ENCODE assay signal across 8 mouse cellular contexts in the genomic region with DNA sequence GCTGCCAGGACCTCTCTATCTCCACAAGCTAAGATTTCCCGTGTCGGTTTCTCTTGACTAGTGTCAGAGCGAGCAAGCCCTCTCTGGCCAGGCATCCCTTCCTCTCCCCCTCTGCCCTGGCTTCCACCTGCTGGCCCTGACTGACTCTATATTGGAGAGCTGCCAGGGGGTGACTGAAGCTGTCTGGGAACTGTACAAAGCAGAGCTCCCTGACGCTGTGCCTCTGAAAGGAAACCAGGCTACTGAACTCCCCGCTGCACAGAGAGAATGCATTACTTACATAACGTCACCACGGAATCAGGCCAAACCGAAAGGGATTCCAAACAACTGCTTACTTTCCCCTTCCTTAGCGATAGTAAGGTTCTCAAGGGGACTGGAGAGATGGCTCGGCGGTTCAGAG.
DNase-seq lines count a peak whose midpoint lies in the region; ATAC-seq lines count a peak whose summit lies in the region.

No protein-coding gene starts in this region.

- H3K36me3 ChIP-seq in forebrain, embryonic 12.5 days (replicated peaks) = peaks cover 6% of the 10 kb centered on the region
- no peaks in the 10 kb centered on the region for H3K36me3 ChIP-seq in heart, embryonic 16.5 days (ENCODE audit: control insufficient read depth, insufficient read depth)
- H3K36me3 ChIP-seq in kidney, embryonic 14.5 days (ENCODE audit: control insufficient read depth, insufficient read depth, low read length) = no peaks in the 10 kb centered on the region

- peak; percentile 77 for ATAC-seq in forebrain, embryonic 12.5 days (ENCODE audit: low FRiP score)
- ATAC-seq in heart, embryonic 16.5 days (replicated peaks; ENCODE audit: extremely low read depth, insufficient read depth, low FRiP score) = peak; percentile 87
- ATAC-seq in kidney, embryonic 14.5 days (ENCODE audit: low FRiP score, low TSS enrichment) = peak; percentile 61; the same call in 1 of the 2 replicates
- no peak for ATAC-seq in erythroblast, adult 5-6 weeks (replicated peaks; ENCODE audit: low FRiP score, poor library complexity, severe bottlenecking)

- H3K27ac ChIP-seq in forebrain, embryonic 12.5 days = peak overlapping the region; percentile 65
- peak overlapping the region; percentile 90 for H3K27ac ChIP-seq in heart, embryonic 16.5 days (ENCODE audit: low read length)
- H3K27ac ChIP-seq in kidney, embryonic 14.5 days (ENCODE audit: low read depth, low read length) = no peak overlapping the region

- DNase-seq in CD4-positive, CD25-positive, alpha-beta regulatory T cell, adult 2 months (ENCODE audit: low read depth, low spot score) = peak; percentile 34
- peak; percentile 54 for DNase-seq in adrenal gland, postnatal 10 days
- DNase-seq in lung, postnatal 10 days = peak; percentile 49
- DNase-seq in right cerebral cortex, postnatal 4 days = peak; percentile 36

- H3K4me2 ChIP-seq in forebrain, embryonic 12.5 days = no peak overlapping the region
- H3K4me2 ChIP-seq in heart, embryonic 16.5 days (ENCODE audit: low read depth, low read length) = peak overlapping the region; percentile 57
- no peak overlapping the region for H3K4me2 ChIP-seq in kidney, embryonic 14.5 days (replicated peaks; ENCODE audit: low read depth, low read length)

- H3K9ac ChIP-seq in forebrain, embryonic 12.5 days = no peak overlapping the region
- H3K9ac ChIP-seq in heart, embryonic 16.5 days (ENCODE audit: low read length) = peak overlapping the region; percentile 58
- no peak overlapping the region for H3K9ac ChIP-seq in kidney, embryonic 14.5 days (ENCODE audit: low read depth, low read length)

- no peaks in the 10 kb centered on the region for H3K27me3 ChIP-seq in forebrain, embryonic 12.5 days
- H3K27me3 ChIP-seq in heart, embryonic 16.5 days (ENCODE audit: control insufficient read depth, insufficient read depth, low read length) = no peaks in the 10 kb centered on the region
- no peaks in the 10 kb centered on the region for H3K27me3 ChIP-seq in kidney, embryonic 14.5 days (ENCODE audit: control insufficient read depth, insufficient read depth, low read length)

- H3K9me3 ChIP-seq in forebrain, embryonic 12.5 days = peaks cover 7% of the 10 kb centered on the region; the same call in 1 of the 2 replicates
- H3K9me3 ChIP-seq in heart, embryonic 16.5 days (replicated peaks; ENCODE audit: control insufficient read depth, low read length) = peaks cover 2% of the 10 kb centered on the region
- H3K9me3 ChIP-seq in kidney, embryonic 14.5 days (ENCODE audit: control insufficient read depth, low read length) = peaks cover 10% of the 10 kb centered on the region; the same call in 1 of the 2 replicates

- 49% methylated on average over 11 of the region's 11 CpGs for WGBS in forebrain, embryonic 12.5 days
- 15% methylated on average over 11 of the region's 11 CpGs for WGBS in heart, embryonic 16.5 days
- 53% methylated on average over 11 of the region's 11 CpGs for WGBS in kidney, embryonic 14.5 days

- no peak overlapping the region for H3K4me3 ChIP-seq in forebrain, embryonic 12.5 days (replicated peaks)
- H3K4me3 ChIP-seq in heart, embryonic 16.5 days (ENCODE audit: low read length) = peak overlapping the region; percentile 26
- no peak overlapping the region for H3K4me3 ChIP-seq in kidney, embryonic 14.5 days (ENCODE audit: low read length)

- peaks cover 16% of the 10 kb centered on the region for H3K4me1 ChIP-seq in forebrain, embryonic 12.5 days
- H3K4me1 ChIP-seq in heart, embryonic 16.5 days (ENCODE audit: control insufficient read depth, insufficient read depth, low read length) = peaks cover 25% of the 10 kb centered on the region
- H3K4me1 ChIP-seq in kidney, embryonic 14.5 days (ENCODE audit: control insufficient read depth, insufficient read depth, low read length) = no peaks in the 10 kb centered on the region
